Mouse (Mus musculus): ENCODE results near the gene Eif3b.
"Not testable (repeated sequence)": the region's sequence is repeated elsewhere in the genome, so short reads cannot be mapped to it uniquely, and the experiment has no call there.

Gene Eif3b

DNA sequence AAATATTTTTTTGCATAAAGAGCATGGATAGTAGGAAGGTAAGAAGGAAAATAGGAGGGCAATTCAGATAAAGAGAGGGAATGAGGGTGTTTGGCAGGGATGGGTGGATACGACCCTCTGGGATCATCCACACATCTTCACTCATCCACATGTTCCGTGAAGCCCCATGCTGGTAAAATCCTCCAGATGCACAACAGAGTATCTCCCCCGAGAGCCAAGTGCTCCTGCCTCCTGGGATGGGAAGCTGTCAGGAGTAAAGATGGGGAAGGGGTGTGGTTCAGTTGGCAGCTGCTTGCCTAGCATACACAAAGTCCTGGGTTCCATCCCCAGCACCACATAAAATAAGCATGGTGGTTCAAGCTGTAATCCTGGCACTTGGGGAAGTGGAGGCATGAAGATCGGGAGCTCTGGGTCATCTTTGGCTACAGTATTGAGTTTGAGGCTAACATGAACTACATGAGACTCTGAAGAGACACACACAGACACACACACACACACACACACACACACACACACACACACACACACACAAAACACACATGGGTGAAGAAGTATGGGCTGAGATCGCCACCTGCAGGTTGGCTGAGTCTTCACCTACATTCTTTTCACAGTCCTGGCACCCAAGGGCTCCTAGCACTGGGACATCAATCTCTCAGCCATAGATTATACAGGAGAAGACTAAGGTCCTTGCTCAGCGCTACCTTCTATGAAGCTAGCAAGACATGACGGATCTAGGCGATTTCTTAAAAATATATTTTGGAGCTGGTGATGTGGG, 22.8 kb upstream of the Eif3b start:
- in situ Hi-C loops (cut with MboI, MseI) = loop anchor here (5.0 kb wide), 1 partner anchor 59 kb away; no protein-coding TSS in a partner anchor

- in situ Hi-C loops (cut with MboI, MseI) = no loop called here
These were observed 16.4 kb upstream of the Eif3b start for GRCm38 (mm10) chr5:140402640-140403270.

DNA sequence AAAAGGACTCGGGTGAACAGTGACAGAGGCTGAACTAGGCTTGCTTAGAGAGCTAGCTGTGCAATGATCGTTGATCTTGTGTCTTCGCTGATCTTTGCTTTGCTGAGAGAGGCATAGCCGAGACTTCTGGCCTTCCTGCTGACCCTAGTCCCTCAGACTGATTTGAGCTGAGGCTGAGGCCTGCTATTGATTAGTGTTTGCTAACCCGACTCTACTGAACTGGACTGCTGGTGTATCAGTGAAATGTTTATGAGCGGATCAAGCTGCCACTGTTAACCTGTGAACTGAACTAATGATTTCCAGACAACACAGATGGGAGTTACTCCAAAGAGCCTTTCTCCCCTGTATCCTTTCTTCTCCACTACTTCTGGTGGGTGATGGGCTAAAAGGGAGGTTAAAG, 14.0 kb upstream of the Eif3b start:
- in situ Hi-C loops (cut with MboI, MseI) = no loop called here

DNA sequence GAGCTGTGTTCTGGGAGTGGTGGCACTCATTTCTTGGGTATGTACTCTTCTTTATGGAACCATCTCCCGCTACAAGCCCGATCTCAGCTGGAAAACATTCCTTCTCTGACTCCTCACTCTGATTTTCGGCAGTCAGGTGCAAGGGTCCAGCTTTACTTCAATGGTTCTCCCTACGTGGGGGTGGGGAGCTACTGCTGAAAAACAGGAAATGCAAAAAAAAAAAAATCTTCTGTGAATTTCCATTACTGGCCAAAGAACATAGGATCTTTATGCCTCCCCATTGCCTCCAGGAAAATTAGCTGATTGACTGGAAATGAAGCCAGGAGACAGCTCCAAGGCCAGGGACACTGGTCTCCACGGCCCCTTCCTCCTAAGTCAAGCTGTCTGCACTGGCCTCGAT, 12.5 kb upstream of the Eif3b start:
- in situ Hi-C loops (cut with MboI, MseI) = no loop called here

DNA sequence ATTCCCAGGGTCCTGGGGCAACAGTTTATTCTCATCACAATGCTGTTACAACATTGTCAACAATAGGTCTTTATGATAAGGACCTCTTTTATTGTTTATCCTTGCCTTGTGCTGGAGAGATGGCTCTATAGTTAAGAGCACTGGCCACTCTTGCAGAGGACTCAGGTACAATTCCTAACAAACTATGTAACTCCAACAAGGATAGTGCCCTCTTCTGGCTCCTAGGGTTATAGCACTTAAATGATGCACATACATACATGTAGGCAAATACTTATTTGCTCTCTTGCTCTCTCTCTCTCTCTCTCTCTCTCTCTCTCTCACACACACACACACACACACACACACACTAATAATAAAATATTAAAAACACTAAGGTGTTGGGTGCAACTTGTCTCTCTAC, 10.3 kb upstream of the Eif3b start:
- in situ Hi-C loops (cut with MboI, MseI) = no loop called here

DNA sequence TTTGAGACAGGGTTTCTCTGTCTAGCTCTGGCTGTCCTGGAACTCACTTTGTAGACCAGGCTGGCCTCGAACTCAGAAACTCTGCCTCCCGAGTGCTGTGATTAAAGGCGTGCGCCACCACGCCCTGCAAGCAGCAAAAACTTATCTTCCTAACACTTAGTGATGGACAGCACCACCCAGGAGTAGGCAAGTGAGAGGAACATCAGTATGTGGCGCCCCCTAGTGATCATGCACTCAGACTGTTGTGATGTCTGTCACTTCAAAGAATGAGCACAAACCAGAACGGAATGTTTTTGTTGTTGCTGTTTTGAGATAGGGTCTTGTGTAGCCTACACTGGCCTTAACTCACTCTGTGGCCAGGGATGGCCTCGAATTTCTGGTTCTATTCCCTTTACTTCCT, 7.8 kb upstream of the Eif3b start:
- in situ Hi-C loops (cut with MboI, MseI) = no loop called here

DNA sequence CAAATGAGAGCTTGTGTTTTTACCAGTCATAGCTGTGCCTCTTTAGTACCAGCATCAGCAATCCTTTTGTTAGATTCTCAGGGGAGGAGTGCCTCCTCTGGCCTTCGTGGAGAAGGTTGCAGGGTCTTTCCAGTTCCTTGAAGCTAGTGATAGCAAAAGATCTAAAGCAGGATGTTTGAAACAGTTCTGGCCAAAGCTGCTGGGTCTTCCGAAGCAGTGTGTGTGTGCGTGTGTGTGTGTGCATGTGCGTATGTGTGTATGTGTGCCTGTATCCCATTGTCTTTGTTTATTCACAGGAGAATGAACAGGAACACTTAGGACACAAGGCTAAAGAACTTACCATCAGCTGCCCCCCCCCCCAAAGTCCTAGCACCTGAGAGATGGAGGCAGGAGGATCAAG, 4.5 kb upstream of the Eif3b start:
- in situ Hi-C loops (cut with MboI, MseI) = no loop called here

DNA sequence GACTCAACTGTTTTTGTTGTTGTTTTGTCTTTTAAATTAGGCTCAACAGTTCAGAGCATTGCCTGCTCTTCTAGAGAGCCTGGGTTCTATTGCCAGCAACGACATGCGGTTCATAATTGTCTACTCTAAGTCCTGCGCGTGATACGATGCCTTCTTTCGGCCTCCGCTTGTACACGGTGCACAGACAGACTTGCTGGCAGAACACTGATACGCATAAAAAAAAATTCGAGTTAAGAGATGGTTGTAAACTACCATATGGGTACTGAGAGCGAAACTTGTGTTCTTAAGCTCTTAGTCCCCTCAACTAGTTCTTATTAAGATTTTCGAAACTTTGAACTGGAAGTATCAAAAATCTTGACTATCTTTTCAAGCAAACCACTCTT, 1.0 kb upstream of the Eif3b start:
- in situ Hi-C loops (cut with MboI, MseI) = no loop called here

DNA sequence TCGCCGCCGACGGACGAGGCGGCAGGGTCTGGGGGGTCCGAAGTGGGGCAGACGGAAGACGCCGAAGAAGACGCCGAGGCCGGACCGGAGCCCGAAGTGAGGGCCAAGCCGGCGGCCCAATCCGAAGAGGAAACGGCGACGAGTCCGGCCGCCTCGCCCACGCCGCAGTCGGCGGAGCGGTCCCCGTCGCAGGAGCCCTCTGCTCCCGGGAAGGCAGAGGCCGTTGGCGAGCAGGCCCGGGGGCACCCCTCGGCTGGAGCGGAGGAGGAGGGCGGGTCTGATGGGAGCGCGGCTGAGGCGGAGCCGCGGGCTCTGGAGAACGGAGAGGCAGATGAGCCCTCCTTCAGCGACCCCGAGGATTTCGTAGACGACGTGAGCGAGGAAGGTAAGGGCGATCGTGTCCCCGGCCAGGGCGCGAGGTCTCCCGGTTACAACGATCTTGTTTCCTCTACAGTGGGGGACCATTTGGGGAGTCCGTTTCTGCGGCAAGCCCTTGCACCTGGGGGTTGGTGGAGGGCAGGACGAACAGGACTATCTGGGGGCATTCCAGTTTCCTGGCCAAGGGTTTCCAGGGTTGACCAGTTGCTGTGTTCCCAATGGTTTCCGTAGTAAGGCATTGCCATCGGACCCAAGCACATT, 433 bp downstream of the Eif3b start:
- in situ Hi-C loops (cut with MboI, MseI) = no loop called here

GRCm38 (mm10) chr5:140420616-140421015, 1.5 kb downstream of the Eif3b start:
- in situ Hi-C loops (cut with MboI, MseI) = no loop called here

DNA sequence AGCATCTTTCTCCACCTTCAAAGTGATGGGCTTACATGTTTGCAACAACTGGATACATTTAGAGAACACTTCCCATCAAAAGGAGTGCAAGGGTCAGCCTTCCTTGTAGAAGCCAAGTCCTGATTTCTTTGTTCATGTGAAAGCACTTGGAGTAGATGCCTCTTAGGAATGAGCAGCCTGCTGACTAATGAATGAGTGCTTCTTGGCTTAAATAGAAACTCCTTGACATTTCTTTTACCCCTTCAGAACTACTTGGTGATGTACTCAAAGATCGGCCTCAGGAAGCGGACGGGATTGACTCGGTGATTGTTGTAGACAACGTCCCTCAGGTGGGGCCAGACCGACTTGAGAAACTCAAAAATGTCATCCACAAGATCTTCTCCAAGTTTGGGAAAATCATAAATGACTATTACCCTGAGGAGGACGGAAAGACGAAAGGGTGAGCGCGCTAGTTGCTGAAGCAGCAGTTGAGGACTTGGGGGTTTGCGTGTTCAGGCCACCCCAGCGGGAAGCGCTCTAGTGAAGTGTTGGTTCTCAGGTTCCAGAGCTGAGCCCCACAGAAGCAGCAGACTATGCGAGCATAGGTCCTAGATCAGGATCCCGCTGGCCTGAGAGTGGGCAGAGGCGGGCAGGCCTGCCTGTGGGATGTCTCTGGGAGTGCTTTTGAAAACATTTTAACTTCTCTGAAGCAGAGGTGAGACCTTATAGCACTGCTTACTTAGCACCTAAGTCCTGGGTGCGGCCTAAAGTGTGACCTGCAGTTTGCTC, 6.1 kb downstream of the Eif3b start:
- in situ Hi-C loops (cut with MboI, MseI) = no loop called here

GRCm38 (mm10) chr5:140439117-140439516, 20.0 kb downstream of the Eif3b start:
- in situ Hi-C loops (cut with MboI, MseI) = not testable (repeated sequence)

DNA sequence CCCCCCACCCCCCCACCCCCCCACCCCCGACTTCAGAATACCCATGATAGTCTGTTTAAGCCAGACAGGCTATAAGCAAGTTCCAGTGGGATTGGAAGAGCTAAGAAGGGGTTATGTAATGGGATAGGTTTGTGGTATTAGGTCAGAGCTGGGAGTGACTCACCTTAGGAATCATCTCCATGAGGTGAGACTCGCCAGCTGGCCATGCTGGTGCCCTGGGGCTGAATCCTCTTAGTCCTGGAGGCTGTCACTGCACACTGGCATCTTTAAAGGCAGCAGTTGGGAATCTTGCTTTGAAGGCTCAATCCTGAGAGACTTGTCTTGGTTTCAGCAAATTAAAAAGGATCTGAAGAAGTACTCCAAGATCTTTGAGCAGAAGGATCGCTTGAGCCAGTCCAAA, 22.3 kb downstream of the Eif3b start:
- in situ Hi-C loops (cut with MboI, MseI) = no loop called here

DNA sequence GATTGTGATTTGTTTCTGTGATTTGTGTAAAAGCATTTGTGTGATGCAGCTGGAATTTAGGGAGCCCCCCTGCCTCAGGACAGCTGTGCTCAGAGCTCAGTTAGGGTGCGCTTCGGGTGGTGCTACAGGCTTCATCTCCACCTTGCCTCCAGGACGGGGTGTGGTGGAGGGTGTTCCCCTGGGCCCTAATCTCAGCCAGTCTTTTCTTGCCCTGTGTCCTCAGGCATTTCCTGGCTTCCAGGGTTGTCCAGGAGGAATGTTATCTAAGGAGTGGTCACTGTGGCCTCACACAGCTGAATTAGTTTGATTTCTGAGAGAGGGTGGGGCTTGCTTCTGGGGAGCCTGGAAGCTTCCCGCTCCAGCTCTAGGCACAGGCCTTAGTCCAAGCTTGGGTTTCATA, 24.9 kb downstream of the Eif3b start:
- in situ Hi-C loops (cut with MboI, MseI) = no loop called here

GRCm38 (mm10) chr5:140445345-140445744, 26.2 kb downstream of the Eif3b start, which contains the start of gene Gm4869:
Gene Gm4869, plus strand, starts transcription at chr5:140445645.
- in situ Hi-C loops (cut with MboI, MseI) = no loop called here

DNA sequence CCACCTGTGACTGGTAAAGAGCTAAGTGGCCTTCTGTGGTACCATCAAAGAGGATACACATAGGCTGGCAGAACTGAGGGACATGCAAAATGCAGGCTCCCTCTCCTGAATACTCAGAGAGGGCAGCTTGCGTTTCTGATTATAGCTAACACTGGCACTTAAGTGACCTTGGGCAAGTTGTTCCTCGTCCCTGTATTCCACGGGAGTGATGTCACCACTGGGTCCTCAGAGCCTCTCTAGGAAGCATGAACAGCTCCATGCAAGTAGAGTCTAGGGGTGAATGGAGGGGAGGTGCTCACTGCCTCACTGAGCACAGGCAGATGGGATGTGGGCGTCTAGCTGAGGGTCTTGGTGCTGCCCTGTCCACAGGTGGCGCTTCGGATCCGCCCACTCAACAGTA, 26.9 kb downstream of the Eif3b start:
- in situ Hi-C loops (cut with MboI, MseI) = no loop called here

- in situ Hi-C loops (cut with MboI, MseI) = no loop called here
These were observed 35.4 kb downstream of the Eif3b start for GRCm38 (mm10) chr5:140454488-140454887.

GRCm38 (mm10) chr5:140455466-140455865, 36.3 kb downstream of the Eif3b start:
- in situ Hi-C loops (cut with MboI, MseI) = no loop called here

DNA sequence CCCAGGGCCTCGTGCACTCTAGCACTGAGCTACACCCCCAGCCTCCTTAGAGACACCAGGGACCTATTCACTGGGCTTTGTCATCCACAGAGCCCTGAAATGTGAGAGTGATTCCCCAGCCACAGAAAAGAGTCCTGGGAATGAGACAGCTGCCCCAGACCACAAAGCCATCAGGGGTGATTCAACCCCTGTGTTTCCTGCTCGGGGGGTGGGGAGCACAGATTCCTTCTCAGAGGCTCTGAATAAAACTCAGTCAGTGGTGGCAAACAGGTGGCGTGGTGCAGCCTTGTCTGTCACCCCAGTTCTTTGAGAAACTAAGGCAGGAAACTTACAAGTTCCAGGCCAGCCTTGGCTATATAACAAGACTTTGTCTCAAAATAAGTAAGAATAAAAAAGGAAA, 42.3 kb downstream of the Eif3b start:
- in situ Hi-C loops (cut with MboI, MseI) = no loop called here

DNA sequence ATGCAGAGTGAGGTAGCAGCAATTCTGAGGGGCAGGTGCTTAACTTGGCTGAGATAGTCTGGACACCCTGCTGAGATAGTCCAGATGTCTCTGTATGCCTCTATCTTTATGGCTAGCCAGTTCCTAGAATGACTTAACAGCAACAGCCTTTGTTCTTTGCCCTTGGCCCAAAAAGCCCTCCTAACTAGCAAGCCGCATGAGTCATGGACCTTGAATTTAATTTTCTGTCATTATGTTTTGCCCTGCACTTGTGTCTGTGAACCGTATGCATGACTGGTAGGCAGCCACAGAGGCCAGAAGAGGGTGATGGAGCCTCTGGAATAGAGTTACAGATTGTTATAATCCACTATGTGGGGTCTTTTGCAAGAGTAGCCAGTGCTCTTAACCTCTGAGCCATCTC, 44.0 kb downstream of the Eif3b start:
- in situ Hi-C loops (cut with MboI, MseI) = not testable (repeated sequence)

- in situ Hi-C loops (cut with MboI, MseI) = no loop called here
These were observed 45.8 kb downstream of the Eif3b start for GRCm38 (mm10) chr5:140464943-140465342.

GRCm38 (mm10) chr5:140472336-140472735, 53.2 kb downstream of the Eif3b start:
- in situ Hi-C loops (cut with MboI, MseI) = no loop called here
